Mouse (Mus musculus): ENCODE results near the gene Ap1s3.

GRCm38 (mm10) chr1:79642680-79643079, 29.1 kb downstream of the Ap1s3 start:
- TF ChIP-seq POLR2A (IDR thresholded peaks at IDR 0.05; ENCODE audit: low read depth, low read length): no peak
- no peak for TF ChIP-seq CTCF (IDR thresholded peaks at IDR 0.05; ENCODE audit: borderline replicate concordance, insufficient read depth, low read length)
